Mouse (Mus musculus): ENCODE results near the gene Trim9. TPM values are rescaled to one million over a fixed set of nuclear protein-coding genes. Genes with fewer than 3 reads are reported as not detected.

The Trim9 gene
- polyA plus RNA-seq, 1 experiment from 2014 or later = 0.59 TPM

DNA sequence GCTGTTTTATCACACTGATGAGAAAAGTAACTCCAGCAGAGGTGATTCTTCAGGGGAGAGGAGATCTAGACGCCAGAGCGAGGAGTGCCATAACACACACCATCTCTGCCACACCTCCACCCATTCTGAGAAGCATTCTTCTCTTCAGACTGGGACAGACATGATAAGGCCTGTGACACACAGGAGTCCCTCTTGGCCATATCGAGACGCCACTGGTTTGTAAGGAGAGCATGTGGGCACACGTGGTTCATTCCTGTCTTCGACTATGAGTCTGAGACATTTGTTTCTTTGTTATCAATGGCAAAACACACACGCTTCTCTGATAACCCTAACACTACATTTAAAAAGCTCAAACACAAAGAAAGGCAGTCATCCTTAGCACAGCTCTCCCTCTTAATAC is 43.9 kb downstream of the Trim9 start:
- Histone ChIP-seq H3K4me3 (ENCODE audit: low read depth, low read length) (no peak overlapping the region), H3K4me2 (no peak overlapping the region), H3K9me3 (ENCODE audit: low read depth, low read length) (no peaks in the 10 kb centered on the region), H3K27ac (ENCODE audit: low read depth) (no peak overlapping the region), H3K27me3 (ENCODE audit: insufficient read depth, low read length) (no peaks in the 10 kb centered on the region), H3K36me3 (ENCODE audit: insufficient read depth) (no peaks in the 10 kb centered on the region), H3K4me1 (ENCODE audit: insufficient read depth) (no peaks in the 10 kb centered on the region), H3K9ac (no peak overlapping the region)
- DNase-seq (no peak), ATAC-seq (ENCODE audit: insufficient read depth) (no peak)
- no peak for TF ChIP-seq CTCF (IDR thresholded peaks at IDR 0.05; ENCODE audit: low read depth)
- 61% methylated on average over 7 of the region's 7 CpGs for WGBS

DNA sequence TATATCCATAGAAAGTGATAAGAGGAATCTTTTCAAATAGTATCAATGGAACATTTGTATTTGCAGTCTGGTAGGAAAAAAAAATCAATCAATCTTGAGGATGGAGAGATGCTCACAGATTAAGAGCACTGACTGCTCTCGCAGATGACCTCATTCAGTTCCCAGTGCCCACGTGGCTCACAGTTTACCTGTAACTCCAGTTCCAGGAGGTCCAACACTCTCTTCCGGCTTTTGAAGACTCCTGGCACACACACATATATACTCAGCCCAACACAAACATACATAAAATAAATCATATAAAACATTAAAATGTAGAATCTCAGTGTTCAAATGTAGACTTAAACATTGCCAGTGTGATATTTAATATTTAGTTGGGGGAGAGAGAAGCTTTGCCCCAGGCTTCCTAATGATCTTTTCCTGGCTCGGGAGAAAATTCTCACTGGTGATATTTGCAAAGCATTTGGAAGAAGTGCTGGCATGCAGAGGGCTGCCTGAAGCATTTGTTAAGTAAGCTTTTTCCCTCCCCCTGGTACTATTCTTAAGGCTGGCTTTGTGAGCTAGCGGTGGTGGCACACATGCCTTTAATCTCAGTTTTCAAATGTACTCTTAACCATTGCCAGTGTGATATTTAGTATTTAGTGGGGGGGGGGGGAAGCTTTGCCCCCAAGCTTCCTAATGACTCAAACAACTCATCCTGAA is 45.2 kb downstream of the Trim9 start:
- ATAC-seq (ENCODE audit: insufficient read depth) = no peak

DNA sequence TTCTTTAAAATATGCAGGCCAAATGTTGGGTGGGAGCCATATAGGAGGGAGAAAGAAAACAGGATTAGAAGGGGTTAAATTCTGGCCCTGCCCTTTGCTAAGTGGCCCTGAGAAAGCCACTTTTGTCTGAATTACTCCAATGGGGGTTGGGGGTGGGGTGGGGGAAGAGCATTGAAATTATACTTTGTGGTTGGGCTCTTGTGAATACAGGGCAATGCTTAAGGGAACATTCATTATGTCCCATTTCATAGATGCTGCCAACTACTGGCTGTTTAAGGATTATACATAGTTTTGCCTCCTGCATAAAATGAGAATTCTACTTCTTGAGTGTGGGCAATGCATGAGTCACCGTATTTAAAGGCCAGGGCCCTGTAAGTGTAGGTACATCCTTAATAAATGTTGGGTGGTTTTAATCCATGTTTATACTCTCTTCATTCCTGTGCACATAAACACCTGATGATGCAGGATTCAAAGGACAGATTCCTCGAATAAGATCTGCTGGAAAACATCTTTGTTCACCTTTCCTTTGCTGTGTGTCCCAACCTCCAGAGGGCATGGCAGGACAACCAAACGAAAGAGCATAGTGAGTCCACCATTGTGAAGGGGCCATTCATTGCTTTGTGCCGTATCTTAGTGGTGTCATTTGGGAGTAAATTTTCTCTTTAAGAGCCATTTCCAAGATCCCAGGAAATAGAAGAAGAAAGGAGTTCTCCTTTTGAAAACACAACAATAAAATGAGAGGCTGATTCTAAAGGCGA is 53.3 kb downstream of the Trim9 start:
- Histone ChIP-seq H3K4me3 (ENCODE audit: low read depth, low read length) (no peak overlapping the region), H3K9ac (no peak overlapping the region), H3K9me3 (ENCODE audit: low read depth, low read length) (no peaks in the 10 kb centered on the region), H3K36me3 (ENCODE audit: insufficient read depth) (no peaks in the 10 kb centered on the region), H3K4me1 (ENCODE audit: insufficient read depth) (no peaks in the 10 kb centered on the region), H3K27ac (ENCODE audit: low read depth) (no peak overlapping the region), H3K4me2 (no peak overlapping the region), H3K27me3 (ENCODE audit: insufficient read depth, low read length) (no peaks in the 10 kb centered on the region)
- WGBS = 66% methylated on average over 5 of the region's 5 CpGs
- DNase-seq (no peak), ATAC-seq (ENCODE audit: insufficient read depth) (no peak)
- peak; percentile 10; the same call in 1 of the 2 replicates for TF ChIP-seq CTCF (IDR thresholded peaks at IDR 0.05; ENCODE audit: low read depth)

More for the DNA sequence above, 45.2 kb downstream of the Trim9 start:
- Histone ChIP-seq H3K36me3 (ENCODE audit: insufficient read depth) (no peaks in the 10 kb centered on the region), H3K27ac (ENCODE audit: low read depth) (no peak overlapping the region), H3K4me1 (ENCODE audit: insufficient read depth) (no peaks in the 10 kb centered on the region), H3K9me3 (ENCODE audit: low read depth, low read length) (no peaks in the 10 kb centered on the region), H3K4me3 (ENCODE audit: low read depth, low read length) (no peak overlapping the region), H3K4me2 (no peak overlapping the region), H3K27me3 (ENCODE audit: insufficient read depth, low read length) (no peaks in the 10 kb centered on the region), H3K9ac (no peak overlapping the region)
- peak; percentile 28 for DNase-seq
- TF ChIP-seq CTCF (IDR thresholded peaks at IDR 0.05; ENCODE audit: low read depth) = no peak
- 41% methylated on average over 5 of the region's 5 CpGs for WGBS

DNA sequence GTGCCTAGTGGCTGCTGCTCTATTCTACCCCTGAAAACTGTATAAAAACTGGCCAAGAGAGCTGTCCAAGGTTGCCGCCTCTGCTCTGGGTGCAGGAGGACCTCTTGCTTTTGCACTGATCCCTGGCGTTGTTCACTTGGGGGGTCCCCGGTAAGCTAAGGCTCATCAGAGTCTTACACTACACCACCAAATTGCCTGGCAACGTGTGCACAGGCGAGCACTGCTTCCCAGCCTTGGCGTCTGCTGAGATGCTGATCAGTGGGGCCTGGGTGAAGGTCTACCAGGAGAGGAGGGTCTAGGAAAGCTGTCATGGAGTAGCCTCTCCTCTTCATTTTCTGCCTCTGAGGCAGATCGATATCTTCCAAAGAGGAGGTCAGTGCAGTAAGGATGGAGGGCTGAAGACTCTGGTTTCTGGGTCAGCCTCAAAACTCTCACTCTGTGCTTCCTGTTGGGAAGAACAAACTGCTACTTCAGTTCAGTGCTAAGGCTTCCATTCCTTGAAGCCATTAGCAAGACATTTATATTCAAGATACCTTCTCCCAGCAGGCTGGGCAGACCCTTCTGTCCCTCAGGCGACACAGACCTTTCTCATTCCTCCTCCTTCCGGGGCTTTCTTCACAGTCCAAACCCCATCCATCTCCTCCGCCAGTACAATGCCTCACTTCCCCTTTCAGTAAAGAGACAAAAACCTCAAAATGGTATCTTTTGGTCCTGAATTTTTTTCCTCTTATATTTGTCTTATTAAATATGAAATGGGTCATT is 54.1 kb downstream of the Trim9 start:
- no peak for TF ChIP-seq CTCF (IDR thresholded peaks at IDR 0.05; ENCODE audit: low read depth)
- H3K4me3 ChIP-seq (ENCODE audit: low read depth, low read length) = no peak overlapping the region
- no peaks in the 10 kb centered on the region for H3K4me1 ChIP-seq (ENCODE audit: insufficient read depth)
- H3K9ac ChIP-seq = no peak overlapping the region
- DNase-seq (no peak), ATAC-seq (ENCODE audit: insufficient read depth) (no peak)
- H3K4me2 ChIP-seq = no peak overlapping the region
- H3K36me3 ChIP-seq (ENCODE audit: insufficient read depth) = no peaks in the 10 kb centered on the region
- H3K27ac ChIP-seq (ENCODE audit: low read depth) = no peak overlapping the region
- 92% methylated on average over 10 of the region's 10 CpGs for WGBS
- H3K9me3 ChIP-seq (ENCODE audit: low read depth, low read length) = no peaks in the 10 kb centered on the region
- no peaks in the 10 kb centered on the region for H3K27me3 ChIP-seq (ENCODE audit: insufficient read depth, low read length)

DNA sequence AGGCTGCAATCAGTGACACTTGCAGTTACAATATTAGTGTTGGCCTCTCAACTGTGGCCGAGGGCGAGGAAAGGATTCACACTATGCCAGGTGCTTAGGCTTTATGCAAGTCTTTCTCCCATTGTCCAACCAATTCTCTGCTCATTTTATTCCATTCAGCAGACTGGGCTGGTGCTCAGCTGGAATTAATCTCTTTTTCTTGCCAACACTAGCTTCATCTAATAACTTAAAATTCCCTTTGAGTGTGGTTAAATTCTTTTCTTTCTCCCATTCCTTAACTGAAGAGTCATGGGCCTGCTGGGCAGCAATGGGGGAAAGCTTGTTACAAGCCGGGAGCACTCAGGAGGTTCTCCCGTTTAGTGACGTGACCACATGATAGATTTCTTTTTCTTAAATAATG is 61.9 kb downstream of the Trim9 start:
- 77% methylated on average over 5 of the region's 5 CpGs for WGBS
- H3K27me3 ChIP-seq (ENCODE audit: insufficient read depth, low read length) = no peaks in the 10 kb centered on the region
- H3K4me2 ChIP-seq = no peak overlapping the region
- H3K36me3 ChIP-seq (ENCODE audit: insufficient read depth) = no peaks in the 10 kb centered on the region
- H3K4me1 ChIP-seq (ENCODE audit: insufficient read depth) = no peaks in the 10 kb centered on the region
- TF ChIP-seq CTCF (IDR thresholded peaks at IDR 0.05; ENCODE audit: low read depth) = no peak
- no peak for DNase-seq
- H3K4me3 ChIP-seq (ENCODE audit: low read depth, low read length) = no peak overlapping the region
- no peak overlapping the region for H3K9ac ChIP-seq
- no peak overlapping the region for H3K27ac ChIP-seq (ENCODE audit: low read depth)
- H3K9me3 ChIP-seq (ENCODE audit: low read depth, low read length) = no peaks in the 10 kb centered on the region
- no peak for ATAC-seq (ENCODE audit: insufficient read depth)

DNA sequence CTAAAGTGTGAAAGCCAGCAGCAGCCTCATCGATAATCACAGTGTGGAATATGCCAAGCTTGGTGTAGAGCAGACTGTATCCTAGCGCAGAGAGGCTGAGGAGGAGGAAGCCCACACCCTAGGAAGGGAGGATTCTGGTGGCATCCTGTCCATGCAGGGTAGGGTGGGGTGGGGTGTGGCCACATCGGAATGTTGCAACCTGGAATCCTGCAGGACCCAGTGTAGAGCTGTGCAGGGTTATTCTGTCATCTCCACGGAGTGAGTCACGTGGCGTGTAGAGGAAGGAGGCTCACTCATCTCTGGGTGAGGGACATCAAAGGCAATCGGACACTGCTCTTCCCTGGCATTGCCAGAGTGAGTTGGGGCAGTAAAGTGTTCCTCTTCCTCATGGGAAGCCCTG is 62.4 kb downstream of the Trim9 start:
- TF ChIP-seq CTCF (IDR thresholded peaks at IDR 0.05; ENCODE audit: low read depth) = no peak
- Histone ChIP-seq H3K4me2 (no peak overlapping the region), H3K9me3 (ENCODE audit: low read depth, low read length) (no peaks in the 10 kb centered on the region), H3K36me3 (ENCODE audit: insufficient read depth) (no peaks in the 10 kb centered on the region), H3K4me1 (ENCODE audit: insufficient read depth) (no peaks in the 10 kb centered on the region), H3K9ac (no peak overlapping the region), H3K27ac (ENCODE audit: low read depth) (no peak overlapping the region), H3K4me3 (ENCODE audit: low read depth, low read length) (no peak overlapping the region), H3K27me3 (ENCODE audit: insufficient read depth, low read length) (no peaks in the 10 kb centered on the region)
- DNase-seq (no peak), ATAC-seq (ENCODE audit: insufficient read depth) (no peak)
- 69% methylated on average over 7 of the region's 7 CpGs for WGBS
